Mouse (Mus musculus): ENCODE measurements at regions not wholly inside any gene's neighbourhood (a gene's known extent, or its start where the extent isn't known, plus 50 kb on each side); places are given as distances from the start of the nearest gene placed in this dataset.
"Not testable (repeated sequence)": the region's sequence is repeated elsewhere in the genome, so short reads cannot be mapped to it uniquely, and the experiment has no call there.

DNA sequence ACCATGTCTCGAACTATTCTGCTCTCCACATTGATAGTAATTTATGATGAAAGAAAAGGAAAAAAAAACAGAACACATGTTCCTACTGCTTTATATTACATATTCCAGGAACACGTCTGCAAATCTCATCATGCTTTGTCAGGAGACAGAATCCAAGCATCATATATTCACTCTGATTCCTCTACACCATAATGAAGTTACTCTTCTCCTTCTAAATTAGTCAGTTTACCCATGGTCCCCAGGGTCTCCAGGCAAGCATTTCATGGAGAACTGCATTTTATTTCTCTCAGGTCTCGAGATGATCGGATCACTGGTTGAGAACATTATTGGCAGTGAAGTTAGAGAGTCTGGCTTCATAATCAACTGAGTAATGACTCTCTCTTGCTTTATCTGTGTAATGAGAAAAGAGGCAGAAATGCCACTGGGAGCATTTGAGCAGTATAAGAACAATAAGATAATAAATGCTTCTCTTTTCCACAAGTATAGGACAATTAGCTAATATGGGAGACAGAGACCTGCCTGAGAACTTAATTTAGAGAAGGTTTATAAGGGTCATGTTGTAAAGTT lies 97.8 kb upstream of the Prl start:
- no peaks in the 10 kb centered on the region for H3K27me3 ChIP-seq (ENCODE audit: control insufficient read depth, insufficient read depth, low read length)
- no peak overlapping the region for H3K9ac ChIP-seq (replicated peaks; ENCODE audit: low read depth, low read length)
- no peak overlapping the region for H3K4me2 ChIP-seq (ENCODE audit: low read depth, low read length)
- no peak overlapping the region for H3K27ac ChIP-seq (ENCODE audit: low read depth, low read length)
- WGBS: 39% methylated on average over 4 of the region's 4 CpGs
- no peaks in the 10 kb centered on the region for H3K36me3 ChIP-seq (ENCODE audit: control insufficient read depth, insufficient read depth, low read length)
- H3K9me3 ChIP-seq (ENCODE audit: control insufficient read depth, low read length): no peaks in the 10 kb centered on the region
- H3K4me3 ChIP-seq (ENCODE audit: low read depth, low read length): no peak overlapping the region
- no peaks in the 10 kb centered on the region for H3K4me1 ChIP-seq (ENCODE audit: control insufficient read depth, insufficient read depth, low read length)
- ATAC-seq (ENCODE audit: low read depth): peak; percentile 74

DNA sequence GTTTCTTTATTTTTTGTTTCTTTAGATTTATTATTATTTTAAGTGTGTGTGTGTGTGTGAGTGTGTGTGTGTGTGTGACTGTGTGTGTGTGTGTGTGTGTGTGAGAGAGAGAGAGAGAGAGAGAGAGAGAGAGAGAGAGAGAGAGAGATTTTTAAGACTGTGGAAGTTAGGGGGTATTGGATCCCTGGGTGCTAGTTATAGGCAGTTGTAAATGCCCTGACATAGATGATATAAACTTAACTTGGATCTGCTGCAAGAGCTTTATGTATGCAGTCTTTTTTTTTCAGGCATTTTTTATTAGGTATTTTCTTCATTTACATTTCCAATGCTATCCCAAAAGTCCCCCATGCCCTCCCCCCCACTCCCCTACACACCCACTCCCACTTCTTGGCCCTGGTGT lies 96.8 kb upstream of the Prl start:
- H3K27me3 ChIP-seq (ENCODE audit: control insufficient read depth, insufficient read depth, low read length); ATAC-seq (ENCODE audit: low read depth); H3K4me2 ChIP-seq (ENCODE audit: low read depth, low read length); H3K9ac ChIP-seq (replicated peaks; ENCODE audit: low read depth, low read length); H3K36me3 ChIP-seq (ENCODE audit: control insufficient read depth, insufficient read depth, low read length); H3K4me1 ChIP-seq (ENCODE audit: control insufficient read depth, insufficient read depth, low read length); H3K9me3 ChIP-seq (ENCODE audit: control insufficient read depth, low read length); H3K4me3 ChIP-seq (ENCODE audit: low read depth, low read length); H3K27ac ChIP-seq (ENCODE audit: low read depth, low read length): not testable (repeated sequence)

DNA sequence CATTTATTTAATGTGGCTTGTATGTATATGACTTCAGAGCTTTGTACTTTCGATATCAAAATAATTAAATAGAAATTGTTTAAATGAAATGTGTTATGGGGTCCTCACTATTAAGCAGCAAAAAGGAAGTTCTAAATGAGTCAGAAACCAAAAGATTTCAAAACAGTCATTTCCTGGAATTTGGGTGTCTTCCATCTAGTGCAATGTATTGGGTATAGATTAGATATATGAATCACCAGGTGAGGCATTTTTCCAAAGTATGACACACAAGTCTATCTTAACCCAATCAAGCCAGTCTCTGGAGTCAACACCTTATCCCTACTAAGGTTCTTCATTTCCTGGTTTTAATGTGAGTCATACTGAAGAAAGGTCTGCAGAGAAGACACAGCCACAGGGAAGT lies 81.3 kb upstream of the Prl start:
- 92% methylated on average over 1 of the region's 1 CpGs for whole genome bisulfite sequencing
- no peak overlapping the region for H3K27ac ChIP-seq (ENCODE audit: low read depth, low read length)
- no peaks in the 10 kb centered on the region for H3K9me3 ChIP-seq (ENCODE audit: control insufficient read depth, low read length)
- ATAC-seq (ENCODE audit: low read depth): no peak
- H3K9ac ChIP-seq (replicated peaks; ENCODE audit: low read depth, low read length): no peak overlapping the region
- H3K27me3 ChIP-seq (ENCODE audit: control insufficient read depth, insufficient read depth, low read length): no peaks in the 10 kb centered on the region
- H3K4me2 ChIP-seq (ENCODE audit: low read depth, low read length): no peak overlapping the region
- H3K4me3 ChIP-seq (ENCODE audit: low read depth, low read length): no peak overlapping the region
- no peaks in the 10 kb centered on the region for H3K36me3 ChIP-seq (ENCODE audit: control insufficient read depth, insufficient read depth, low read length)
- H3K4me1 ChIP-seq (ENCODE audit: control insufficient read depth, insufficient read depth, low read length): no peaks in the 10 kb centered on the region

DNA sequence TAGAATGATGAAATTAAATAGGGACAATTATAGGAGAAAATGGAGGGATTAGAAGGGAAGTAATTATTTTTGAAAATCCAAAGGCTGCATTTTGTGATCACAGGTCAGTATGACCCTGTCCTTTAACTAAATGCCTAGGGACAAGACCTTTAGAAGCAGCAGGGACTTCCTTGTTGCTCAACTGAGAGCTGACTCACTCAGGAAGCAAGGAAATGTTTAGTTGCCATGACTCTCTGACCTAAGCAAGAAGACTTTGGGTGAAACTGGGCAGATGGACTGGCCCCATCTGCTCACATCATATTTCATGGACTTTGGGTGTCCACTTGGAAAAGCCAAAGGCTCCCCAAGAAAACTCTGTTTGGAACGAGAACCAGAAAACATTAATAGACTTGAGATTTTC lies 76.9 kb upstream of the Prl start:
- no peak overlapping the region for H3K4me2 ChIP-seq (ENCODE audit: low read depth, low read length)
- H3K36me3 ChIP-seq (ENCODE audit: control insufficient read depth, insufficient read depth, low read length): no peaks in the 10 kb centered on the region
- no peaks in the 10 kb centered on the region for H3K4me1 ChIP-seq (ENCODE audit: control insufficient read depth, insufficient read depth, low read length)
- no peak overlapping the region for H3K4me3 ChIP-seq (ENCODE audit: low read depth, low read length)
- no peak overlapping the region for H3K27ac ChIP-seq (ENCODE audit: low read depth, low read length)
- H3K9me3 ChIP-seq (ENCODE audit: control insufficient read depth, low read length): no peaks in the 10 kb centered on the region
- no peaks in the 10 kb centered on the region for H3K27me3 ChIP-seq (ENCODE audit: control insufficient read depth, insufficient read depth, low read length)
- H3K9ac ChIP-seq (replicated peaks; ENCODE audit: low read depth, low read length): no peak overlapping the region
- ATAC-seq (ENCODE audit: low read depth): no peak
- 100% methylated on average over 1 of the region's 1 CpGs for WGBS
